Mouse (Mus musculus) forebrain, embryonic 11.5 days (tissue): ENCODE results near the gene Scaf11. TPM values are rescaled to one million over a fixed set of nuclear protein-coding genes. Genes with fewer than 3 reads are reported as not detected.
"Not testable (repeated sequence)": the region's sequence is repeated elsewhere in the genome, so short reads cannot be mapped to it uniquely, and the experiment has no call there.

ENCODE experiments used
- ATAC-seq: fragments of 200-750 bp; cut with Nextera tagmentation; replicated peaks from 2 replicates; pipeline ENCODE4 v1.8.0; 2017; ENCODE audit warnings: moderate TSS enrichment; ENCODE audit not compliant: low FRiP score
- DNase-seq: peaks from one replicate; pipeline ENCODE4 v3.0.0-alpha.2; 2017; ENCODE audit warnings: low spot score
- H3K27ac ChIP-seq: fragments of 300-500 bp; sonication (generic); 2 replicates; pipeline ENCODE4 v1.5.1; 2014; ENCODE audit warnings: low read depth, low read length
- H3K27me3 ChIP-seq: fragments of 300-500 bp; sonication (generic); 2 replicates; pipeline ENCODE4 v1.6.1; 2014; ENCODE audit warnings: mild to moderate bottlenecking, low read length, mixed read lengths; ENCODE audit not compliant: control insufficient read depth, insufficient read depth
- H3K36me3 ChIP-seq: fragments of 300-500 bp; sonication (generic); 2 replicates; pipeline ENCODE4 v1.6.1; 2014; ENCODE audit warnings: mild to moderate bottlenecking, low read length, moderate library complexity, mixed read lengths; ENCODE audit not compliant: control insufficient read depth, insufficient read depth
- H3K4me1 ChIP-seq: fragments of 300-500 bp; sonication (generic); replicated peaks from 2 replicates; pipeline ENCODE4 v1.6.1; 2014; ENCODE audit warnings: low read length, mixed read lengths; ENCODE audit not compliant: control insufficient read depth, insufficient read depth
- H3K4me2 ChIP-seq: fragments of 300-500 bp; sonication (generic); 2 replicates; pipeline ENCODE4 v1.6.1; 2014; ENCODE audit warnings: low read depth, mild to moderate bottlenecking, low read length, moderate library complexity, mixed read lengths; ENCODE audit not compliant: severe bottlenecking
- H3K4me3 ChIP-seq: fragments of 300-500 bp; sonication (generic); 2 replicates; pipeline ENCODE4 v1.5.1; 2014; ENCODE audit warnings: low read depth, low read length
- H3K9ac ChIP-seq: fragments of 300-500 bp; sonication (generic); 2 replicates; pipeline ENCODE4 v1.6.1; 2014; ENCODE audit warnings: low read length
- H3K9me3 ChIP-seq: fragments of 300-500 bp; sonication (generic); 2 replicates; pipeline ENCODE4 v1.6.1; 2016; ENCODE audit warnings: low read length, mixed read lengths; ENCODE audit not compliant: control insufficient read depth
- WGBS: fragments of 180-500 bp; shearing (Covaris S2); extraction: QIAGEN DNeasy Blood & Tissue Kit; methylation state at CpG from one replicate; pipeline ENCODE4 v1.1.7; 2014; 5-methylcytosine and 5-hydroxymethylcytosine counted together
- polyA plus RNA-seq: library from polyadenylated mRNA; unstranded; fragments of >200 nt; fragmentation: Nextera tagmentation; extraction: Ambion mirVana; gene quantifications from 2 replicates; pipeline ENCODE4 v1.2.1, GENCODE M21; 2014

Gene Scaf11
- polyA plus RNA-seq = 105 and 113 TPM in 2 replicates

GRCm38 (mm10) chr15:96460730-96461540 is at the start of gene Scaf11:
Scaf11 (minus strand) TSS chr15:96460843.
- Histone ChIP-seq H3K9me3 (no peaks in the 10 kb centered on the region), H3K4me2 (peak within 1 kb of the TSS; percentile 85), H3K4me1 (no peaks in the 10 kb centered on the region), H3K27ac (peak within 1 kb of the TSS; percentile 97), H3K27me3 (no peaks in the 10 kb centered on the region), H3K4me3 (peak within 1 kb of the TSS; percentile 93), H3K36me3 (no peaks in the 10 kb centered on the region), H3K9ac (peak within 1 kb of the TSS; percentile 94)
- WGBS = 0% methylated on average over 76 of the region's 96 CpGs
- DNase-seq (peak; percentile 98), ATAC-seq (peak; percentile 94)

GRCm38 (mm10) chr15:96507097-96507840 is 46.6 kb upstream of the Scaf11 start:
- WGBS = 58% methylated on average over 18 of the region's 18 CpGs
- Histone ChIP-seq H3K9ac (no peak overlapping the region), H3K4me1 (no peaks in the 10 kb centered on the region), H3K4me3 (no peak overlapping the region), H3K36me3 (no peaks in the 10 kb centered on the region), H3K4me2 (no peak overlapping the region), H3K27ac (no peak overlapping the region), H3K27me3 (no peaks in the 10 kb centered on the region), H3K9me3 (peaks cover 6% of the 10 kb centered on the region; the same call in 1 of the 2 replicates)
- ATAC-seq (no peak), DNase-seq (peak; percentile 60)

- Histone ChIP-seq H3K9ac (no peak overlapping the region), H3K4me1 (no peaks in the 10 kb centered on the region), H3K36me3 (no peaks in the 10 kb centered on the region), H3K9me3 (peaks cover 3% of the 10 kb centered on the region; the same call in 1 of the 2 replicates), H3K27me3 (no peaks in the 10 kb centered on the region), H3K4me3 (no peak overlapping the region), H3K4me2 (no peak overlapping the region), H3K27ac (no peak overlapping the region)
- 91% methylated on average over 7 of the region's 7 CpGs for WGBS
- DNase-seq = no peak
- no peak for ATAC-seq
Measured at GRCm38 (mm10) chr15:96497646-96498045, 37.0 kb upstream of the Scaf11 start.

GRCm38 (mm10) chr15:96494279-96494678 is 33.6 kb upstream of the Scaf11 start:
- Histone ChIP-seq H3K9me3 (no peaks in the 10 kb centered on the region), H3K4me3 (no peak overlapping the region), H3K36me3 (no peaks in the 10 kb centered on the region), H3K4me1 (no peaks in the 10 kb centered on the region), H3K27me3 (no peaks in the 10 kb centered on the region), H3K9ac (no peak overlapping the region), H3K27ac (no peak overlapping the region), H3K4me2 (no peak overlapping the region)
- DNase-seq = no peak
- 91% methylated on average over 6 of the region's 6 CpGs for WGBS
- no peak for ATAC-seq

- WGBS = 76% methylated on average over 5 of the region's 5 CpGs
- Histone ChIP-seq H3K9ac (no peak overlapping the region), H3K27ac (no peak overlapping the region), H3K27me3 (no peaks in the 10 kb centered on the region), H3K4me1 (no peaks in the 10 kb centered on the region), H3K9me3 (no peaks in the 10 kb centered on the region), H3K4me2 (no peak overlapping the region), H3K36me3 (no peaks in the 10 kb centered on the region), H3K4me3 (no peak overlapping the region)
- DNase-seq = no peak
- no peak for ATAC-seq
Measured at GRCm38 (mm10) chr15:96493573-96493972, 32.9 kb upstream of the Scaf11 start.

DNA sequence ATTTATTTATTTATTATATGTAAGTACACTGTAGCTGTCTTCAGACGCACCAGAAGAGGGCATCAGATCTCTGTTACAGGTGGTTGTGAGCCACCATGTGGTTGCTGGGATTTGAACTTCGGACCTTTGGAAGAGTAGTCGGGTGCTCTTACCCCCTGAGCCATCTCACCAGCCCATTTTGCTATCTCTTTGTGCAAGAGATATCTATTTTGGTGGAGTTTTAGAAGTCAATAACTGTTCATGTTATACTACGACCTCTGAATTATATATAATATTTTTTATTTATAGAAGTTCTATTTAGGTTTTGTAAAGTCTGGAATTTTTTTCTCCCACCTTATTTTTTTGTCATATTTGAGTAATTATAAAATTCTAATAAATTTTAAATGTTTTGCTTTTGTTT is 32.3 kb upstream of the Scaf11 start:
- not testable (repeated sequence) for H3K4me2 ChIP-seq, H3K9ac ChIP-seq, H3K27ac ChIP-seq, ATAC-seq, DNase-seq, H3K4me1 ChIP-seq, H3K4me3 ChIP-seq, H3K36me3 ChIP-seq, H3K27me3 ChIP-seq, H3K9me3 ChIP-seq
- WGBS = 93% methylated on average over 4 of the region's 4 CpGs

GRCm38 (mm10) chr15:96491861-96492641 is 31.4 kb upstream of the Scaf11 start:
- Histone ChIP-seq H3K9ac (no peak overlapping the region), H3K9me3 (no peaks in the 10 kb centered on the region), H3K4me2 (no peak overlapping the region), H3K36me3 (no peaks in the 10 kb centered on the region), H3K27ac (peak overlapping the region; percentile 1; the same call in 1 of the 2 replicates), H3K27me3 (no peaks in the 10 kb centered on the region), H3K4me1 (no peaks in the 10 kb centered on the region), H3K4me3 (no peak overlapping the region)
- DNase-seq (no peak), ATAC-seq (no peak)
- WGBS = 40% methylated on average over 13 of the region's 13 CpGs

DNA sequence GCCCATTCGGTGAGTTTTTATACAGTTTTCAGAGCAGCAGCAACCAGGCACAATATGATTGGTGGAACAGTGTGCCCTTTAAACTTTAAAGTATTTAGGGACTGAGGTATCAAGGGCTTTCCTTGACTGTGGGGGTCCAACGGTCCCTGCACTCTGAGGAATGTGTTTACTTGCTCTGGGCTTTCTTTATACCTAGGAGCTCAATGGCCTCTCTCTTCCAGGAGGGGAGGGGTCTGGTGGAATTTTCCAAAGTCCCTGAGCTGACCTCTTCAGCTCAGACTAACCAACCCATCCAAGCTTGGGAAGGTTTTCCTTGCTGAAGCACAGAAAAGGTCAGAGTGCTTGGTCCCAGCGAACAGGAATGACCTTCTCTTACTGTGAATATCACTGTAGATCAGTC is 30.8 kb upstream of the Scaf11 start:
- DNase-seq = no peak
- H3K9ac ChIP-seq = no peak overlapping the region
- H3K4me2 ChIP-seq = no peak overlapping the region
- H3K27me3 ChIP-seq = no peaks in the 10 kb centered on the region
- no peak overlapping the region for H3K4me3 ChIP-seq
- WGBS = 31% methylated on average over 3 of the region's 3 CpGs
- ATAC-seq = no peak
- no peaks in the 10 kb centered on the region for H3K36me3 ChIP-seq
- no peak overlapping the region for H3K27ac ChIP-seq
- H3K9me3 ChIP-seq = no peaks in the 10 kb centered on the region
- H3K4me1 ChIP-seq = no peaks in the 10 kb centered on the region
